Mouse (Mus musculus) heart, postnatal 36 days (tissue): ENCODE results near the gene Lst1. TPM values are rescaled to one million over a fixed set of nuclear protein-coding genes. Genes with fewer than 3 reads are reported as not detected.

ENCODE experiments used
- DNase-seq, 2 experiments: peaks; one replicate each; pipeline ENCODE4 v3.0.0; 2021 to 2022
- intact Hi-C: fragments of 180-260 bp; cut with DNase I; formaldehyde crosslinking; loops from one replicate; pipeline ENCODE4 v1.15.1; 2025
- total RNA-seq, 2 experiments: library from RNA; stranded (reverse); gene quantifications; 2 replicates each; pipeline ENCODE4 v1.2.3; 2021

Gene Lst1
- total RNA-seq, 2 experiments from 2014 or later: 3.3 to 3.7 TPM

DNA sequence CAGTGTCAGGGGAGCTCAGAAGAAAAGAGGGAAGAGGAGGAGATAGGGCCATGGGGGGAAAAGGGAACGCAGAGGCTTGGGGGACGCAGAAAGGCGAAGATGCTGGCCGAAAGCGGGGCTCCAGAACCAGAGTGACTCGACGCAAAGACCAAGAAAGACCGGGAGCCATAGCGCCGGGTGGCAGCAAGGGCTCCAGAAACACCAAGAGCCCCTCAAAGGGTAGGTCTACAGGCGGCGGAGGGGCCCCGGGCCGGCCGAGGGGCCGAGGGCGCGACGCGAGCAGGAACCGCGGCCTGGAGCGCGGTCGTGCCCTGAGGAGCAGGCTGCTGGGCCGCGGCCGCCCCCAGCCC is 24.0 kb downstream of the Lst1 start:
- DNase-seq: no peak
- intact Hi-C loops: loop anchor here (5.0 kb wide), 1 partner anchor 37 kb away; the partner anchor contains the start of gene D17H6S53E

DNA sequence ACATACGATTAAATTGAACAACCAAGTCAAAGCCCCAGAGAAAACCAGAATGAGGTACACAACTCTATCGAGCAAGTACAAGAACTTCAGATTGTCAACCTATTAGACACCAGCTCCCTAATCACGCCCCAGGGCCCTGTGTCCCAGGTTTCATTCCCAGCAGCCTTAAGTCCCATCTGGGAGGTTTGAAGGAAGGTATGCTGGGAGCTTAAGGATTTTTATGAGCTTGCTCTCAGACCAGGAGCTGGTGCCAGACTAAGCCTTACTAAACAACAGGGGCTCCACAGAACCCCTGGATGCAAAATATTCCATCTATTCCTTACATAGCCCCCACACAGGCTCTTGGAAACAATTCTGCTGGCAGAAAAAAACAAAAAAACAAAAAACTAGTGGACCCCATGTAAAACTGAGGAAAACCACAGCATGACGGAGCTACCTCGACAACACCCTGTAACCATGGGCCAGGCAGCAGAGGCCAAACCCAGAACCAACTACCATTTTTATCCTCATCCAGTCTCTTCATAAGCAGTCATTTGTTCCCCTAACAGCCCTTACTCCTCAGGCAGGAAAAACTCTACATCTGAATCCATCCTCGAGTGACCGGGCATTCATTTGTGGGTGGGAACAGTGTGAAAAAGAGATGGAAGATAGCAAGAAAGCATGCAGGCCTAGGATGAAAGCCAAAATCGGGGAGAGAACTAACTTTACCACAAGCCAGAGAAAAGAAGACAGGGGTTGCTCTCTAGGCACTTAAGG is 24.7 kb downstream of the Lst1 start:
- DNase-seq: no peak
- intact Hi-C loops: loop anchor here (5.0 kb wide), 1 partner anchor 36 kb away; the partner anchor contains the start of gene D17H6S53E

DNA sequence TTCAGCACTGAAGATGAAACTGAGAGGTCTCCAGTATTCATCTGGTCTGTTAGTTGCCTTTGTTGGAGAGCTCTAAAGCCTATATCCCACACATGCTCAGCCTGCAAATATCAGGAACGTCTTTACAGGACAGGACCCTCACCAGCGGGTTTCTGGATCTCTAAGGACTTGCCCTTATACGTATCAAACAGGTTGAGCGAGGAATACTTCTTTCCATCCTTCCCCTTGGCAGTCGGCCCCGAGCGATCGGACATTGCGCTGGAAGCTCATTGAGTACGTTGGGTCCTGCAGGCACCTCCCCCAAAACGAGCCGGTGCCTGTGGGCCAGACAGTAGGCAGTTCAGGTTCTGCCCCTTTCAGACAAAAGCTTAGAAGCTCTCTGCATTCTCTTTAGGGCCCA is 25.5 kb downstream of the Lst1 start:
- peak in 1 of 2 experiments; percentile 38 for DNase-seq
- intact Hi-C loops: loop anchor here (5.0 kb wide), 1 partner anchor 35 kb away; the partner anchor contains the start of gene D17H6S53E

DNA sequence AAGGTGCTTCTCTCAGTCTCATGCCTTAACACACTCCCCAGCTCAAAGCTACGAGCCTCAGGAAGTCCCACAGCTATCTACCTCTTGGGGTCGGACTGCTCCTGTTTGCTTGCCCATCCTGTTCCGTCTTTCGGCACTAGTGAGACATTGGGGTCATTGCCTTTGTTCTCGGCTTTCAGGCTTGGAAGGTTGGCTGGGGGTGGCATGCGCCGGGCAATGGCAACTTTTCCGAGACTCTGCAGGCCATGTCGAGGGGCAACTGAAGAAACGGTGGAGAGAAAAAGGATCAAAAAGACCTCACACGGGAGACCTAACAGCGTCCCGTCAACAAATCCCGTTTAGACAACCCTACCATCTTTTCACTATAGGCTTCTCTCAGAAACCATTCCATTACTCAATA is 26.1 kb downstream of the Lst1 start:
- intact Hi-C loops: loop anchor here (5.0 kb wide), 1 partner anchor 35 kb away; the partner anchor contains the start of gene D17H6S53E
- DNase-seq: no peak

DNA sequence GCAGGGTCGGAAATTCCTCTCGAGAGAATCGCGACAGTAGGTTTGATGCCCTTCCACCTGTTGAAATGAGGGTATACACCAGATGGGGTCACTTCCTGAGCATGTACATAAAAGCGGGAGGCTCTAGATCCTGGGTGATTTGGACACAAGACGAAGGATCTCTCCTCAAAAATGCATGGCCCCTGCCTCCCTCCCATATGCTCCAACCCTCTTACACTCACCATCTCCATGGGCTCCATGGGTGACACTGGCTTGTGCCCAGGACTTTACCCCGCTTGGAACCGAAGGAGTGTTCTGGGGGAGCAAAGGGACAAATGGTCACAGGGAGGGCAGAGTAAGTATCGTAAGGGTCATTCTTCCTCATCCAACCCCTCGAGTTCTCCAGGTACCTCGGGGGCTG is 26.8 kb downstream of the Lst1 start:
- intact Hi-C loops: loop anchor here (2.0 to 5.0 kb wide), 2 partner anchors 25 to 34 kb away; partner anchors contain the start of gene D17H6S53E
- no peak for DNase-seq

DNA sequence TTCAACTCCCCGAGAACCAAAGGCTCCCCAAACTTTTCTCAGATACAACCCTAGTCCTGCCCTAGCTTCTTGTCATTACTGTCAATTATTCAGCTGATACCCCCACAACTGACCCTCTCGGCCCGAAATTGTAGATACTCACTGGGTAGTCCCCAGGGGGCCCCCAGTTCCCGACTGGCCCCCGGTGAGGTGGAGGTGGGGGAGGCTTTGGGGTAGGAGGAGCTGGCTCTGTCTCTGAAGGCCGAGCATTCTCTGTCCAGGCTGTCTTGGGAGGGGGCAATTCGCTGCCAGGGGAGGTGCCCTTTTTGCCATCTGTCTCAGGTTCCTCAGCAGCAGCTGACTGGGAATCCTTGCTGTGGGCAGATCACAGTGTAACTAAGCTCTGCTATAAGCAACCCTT is 28.6 kb downstream of the Lst1 start:
- intact Hi-C loops: loop anchor here (2.0 to 5.0 kb wide), 2 partner anchors 23 to 32 kb away; partner anchors contain the start of gene D17H6S53E
- no peak for DNase-seq

DNA sequence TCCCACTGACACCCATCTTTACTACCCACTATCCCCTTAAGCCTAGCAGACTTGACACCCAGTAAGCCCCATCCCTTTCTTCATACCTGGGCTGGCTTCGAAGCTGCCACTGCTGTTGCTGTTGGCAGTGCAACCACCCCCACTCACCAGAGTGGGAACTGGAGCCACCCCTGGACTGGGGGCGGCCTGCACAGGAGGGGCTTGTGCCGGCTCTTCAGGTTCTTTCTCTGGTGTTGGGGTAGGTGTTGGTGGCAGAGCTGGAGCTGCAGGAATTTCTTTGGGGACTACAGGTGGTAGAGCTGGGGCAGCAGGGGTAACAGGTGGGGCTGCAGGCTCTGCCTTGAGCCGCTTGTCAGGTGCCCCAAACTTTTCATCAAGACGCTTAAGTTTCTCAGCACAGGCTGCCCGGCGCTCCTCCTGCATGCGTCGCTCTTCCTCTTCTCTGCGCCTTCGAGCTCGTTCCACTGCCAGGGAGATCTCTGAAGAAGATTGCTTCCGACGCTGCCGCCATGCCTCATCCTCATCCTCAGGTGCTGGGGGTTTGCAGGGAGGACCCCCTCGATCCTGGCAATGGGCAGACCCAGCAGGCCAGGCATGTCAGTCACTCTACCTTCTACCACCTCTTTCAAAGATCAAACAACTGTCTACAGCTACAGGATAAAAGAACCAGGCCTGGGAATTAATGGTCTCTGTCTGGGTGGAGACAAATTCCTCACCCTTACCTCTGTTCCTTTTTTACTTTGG is 29.2 kb downstream of the Lst1 start:
- intact Hi-C loops: no loop called here
- DNase-seq: no peak

- DNase-seq: no peak
- intact Hi-C loops: no loop called here
These were observed 30.5 kb downstream of the Lst1 start for GRCm38 (mm10) chr17:35157661-35158175.

GRCm38 (mm10) chr17:35157254-35157653 is 31.0 kb downstream of the Lst1 start:
- intact Hi-C loops: no loop called here
- DNase-seq: no peak

- intact Hi-C loops: no loop called here
- no peak for DNase-seq
These were observed 31.6 kb downstream of the Lst1 start for GRCm38 (mm10) chr17:35156461-35157200.

GRCm38 (mm10) chr17:35155451-35155850 is 32.8 kb downstream of the Lst1 start:
- intact Hi-C loops: no loop called here
- DNase-seq: no peak

DNA sequence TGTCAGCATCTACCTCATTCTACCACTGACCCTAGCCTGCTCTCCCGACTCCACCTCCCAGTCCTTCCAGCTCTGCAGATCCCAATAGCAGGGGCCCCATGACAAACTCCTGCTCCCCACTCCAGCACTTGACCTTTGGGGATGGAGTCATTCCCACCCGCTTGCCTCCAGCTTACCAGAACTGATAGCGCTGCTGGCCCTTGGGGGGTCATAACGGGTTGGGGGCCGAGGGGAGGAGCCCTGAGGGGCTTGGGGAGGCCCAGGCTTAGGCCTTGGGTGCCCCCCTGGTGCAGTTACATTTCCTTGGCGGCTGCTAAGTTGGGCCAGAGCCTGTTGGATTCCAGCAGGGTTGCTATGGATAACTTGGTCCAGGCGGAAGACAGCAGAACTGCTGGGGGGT is 33.6 kb downstream of the Lst1 start:
- intact Hi-C loops: no loop called here
- no peak for DNase-seq

- no peak for DNase-seq
- intact Hi-C loops: no loop called here
These were observed 34.3 kb downstream of the Lst1 start for GRCm38 (mm10) chr17:35153931-35154330.

DNA sequence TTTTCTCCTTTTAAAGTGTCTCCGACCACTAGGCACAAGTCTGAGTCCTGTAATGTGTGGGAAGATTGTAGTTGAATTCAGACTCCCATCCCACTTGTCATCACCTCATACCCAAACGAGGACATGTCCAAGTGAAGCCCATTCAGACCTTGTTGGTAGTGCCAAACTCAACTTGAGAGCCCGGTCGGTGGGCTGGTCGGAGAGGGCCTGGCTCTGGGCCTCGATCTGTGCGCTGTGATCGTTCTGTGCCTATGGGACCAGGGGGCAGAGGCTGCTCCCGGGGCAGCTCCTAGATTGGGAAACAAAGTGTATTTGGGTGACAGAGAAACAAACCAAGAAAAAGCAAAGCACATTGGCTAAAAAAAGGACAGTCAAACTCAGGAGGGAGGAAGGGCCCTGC is 35.2 kb downstream of the Lst1 start:
- no peak for DNase-seq
- intact Hi-C loops: no loop called here

- intact Hi-C loops: no loop called here
- no peak for DNase-seq
These were observed 36.1 kb downstream of the Lst1 start for GRCm38 (mm10) chr17:35152121-35152520.

DNA sequence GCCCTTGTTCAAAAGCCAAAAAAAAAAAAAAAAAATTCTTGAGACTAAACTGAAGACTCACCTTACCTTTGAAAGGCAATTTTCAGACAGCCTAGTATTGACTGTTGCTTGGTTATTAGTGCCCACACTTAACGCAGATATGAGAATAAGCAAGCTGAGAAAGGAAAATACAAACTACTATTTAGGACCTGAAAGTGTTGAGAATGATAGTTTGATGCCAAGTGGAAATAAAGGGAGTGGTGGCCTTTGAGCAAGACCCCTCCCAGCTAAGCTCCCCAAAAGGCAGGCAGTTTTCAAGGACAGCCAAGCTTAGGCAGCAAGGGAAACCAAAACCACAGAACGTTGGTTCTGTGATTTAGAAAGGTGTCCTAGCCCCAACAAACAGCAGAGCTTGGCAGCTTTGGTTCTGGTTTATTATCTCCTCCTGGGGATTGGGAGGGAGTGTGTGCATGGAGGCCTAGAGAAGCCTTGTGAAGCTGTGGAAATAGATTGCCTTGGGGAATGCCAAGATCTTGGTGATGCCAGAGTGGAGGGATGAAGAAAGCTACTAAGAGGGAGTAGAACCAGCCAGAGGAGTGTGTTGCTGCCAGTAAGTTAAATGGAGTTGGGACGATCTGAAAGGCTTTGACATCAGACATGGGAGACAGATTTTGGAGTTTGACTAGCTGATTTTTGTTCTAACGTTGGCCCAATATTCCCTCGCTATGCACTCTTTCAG is 40.2 kb downstream of the Lst1 start:
- DNase-seq: no peak
- intact Hi-C loops: no loop called here

GRCm38 (mm10) chr17:35147348-35147747 is 40.9 kb downstream of the Lst1 start:
- DNase-seq: no peak
- intact Hi-C loops: no loop called here

- DNase-seq: no peak
- intact Hi-C loops: no loop called here
These were observed 42.1 kb downstream of the Lst1 start for GRCm38 (mm10) chr17:35146139-35146538.

DNA sequence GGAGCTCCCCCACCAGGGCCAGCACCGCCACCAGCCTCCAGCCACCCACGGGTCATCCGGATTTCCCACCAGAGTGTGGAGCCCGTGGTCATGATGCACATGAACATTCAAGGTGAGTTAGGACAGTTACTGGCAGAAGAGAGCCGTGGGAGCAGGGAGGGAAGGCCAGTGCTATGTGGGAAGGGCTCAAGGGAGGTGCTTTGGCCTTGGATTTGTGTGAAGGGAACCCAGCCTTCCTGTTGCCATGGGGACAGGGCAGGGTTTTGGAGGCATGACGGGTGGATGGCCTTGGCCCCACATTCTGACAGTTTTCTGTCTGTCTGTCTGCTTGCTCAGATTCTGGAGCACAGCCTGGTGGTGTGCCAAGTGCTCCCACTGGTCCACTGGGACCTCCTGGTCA is 46.3 kb downstream of the Lst1 start:
- DNase-seq: no peak
- intact Hi-C loops: no loop called here

- no peak for DNase-seq
- intact Hi-C loops: no loop called here
These were observed 47.7 kb downstream of the Lst1 start for GRCm38 (mm10) chr17:35140490-35140996.
